Mouse (Mus musculus) hindlimb bud, embryonic 11.5 days (tissue): ENCODE data around the gene Ppm1e.

Experiments
- DNase-seq: peaks from one replicate; pipeline ENCODE4 v3.0.0-alpha.2; 2012; ENCODE audit warnings: low read depth, low spot score; ENCODE audit errors: extremely low spot score

Gene Ppm1e

DNA sequence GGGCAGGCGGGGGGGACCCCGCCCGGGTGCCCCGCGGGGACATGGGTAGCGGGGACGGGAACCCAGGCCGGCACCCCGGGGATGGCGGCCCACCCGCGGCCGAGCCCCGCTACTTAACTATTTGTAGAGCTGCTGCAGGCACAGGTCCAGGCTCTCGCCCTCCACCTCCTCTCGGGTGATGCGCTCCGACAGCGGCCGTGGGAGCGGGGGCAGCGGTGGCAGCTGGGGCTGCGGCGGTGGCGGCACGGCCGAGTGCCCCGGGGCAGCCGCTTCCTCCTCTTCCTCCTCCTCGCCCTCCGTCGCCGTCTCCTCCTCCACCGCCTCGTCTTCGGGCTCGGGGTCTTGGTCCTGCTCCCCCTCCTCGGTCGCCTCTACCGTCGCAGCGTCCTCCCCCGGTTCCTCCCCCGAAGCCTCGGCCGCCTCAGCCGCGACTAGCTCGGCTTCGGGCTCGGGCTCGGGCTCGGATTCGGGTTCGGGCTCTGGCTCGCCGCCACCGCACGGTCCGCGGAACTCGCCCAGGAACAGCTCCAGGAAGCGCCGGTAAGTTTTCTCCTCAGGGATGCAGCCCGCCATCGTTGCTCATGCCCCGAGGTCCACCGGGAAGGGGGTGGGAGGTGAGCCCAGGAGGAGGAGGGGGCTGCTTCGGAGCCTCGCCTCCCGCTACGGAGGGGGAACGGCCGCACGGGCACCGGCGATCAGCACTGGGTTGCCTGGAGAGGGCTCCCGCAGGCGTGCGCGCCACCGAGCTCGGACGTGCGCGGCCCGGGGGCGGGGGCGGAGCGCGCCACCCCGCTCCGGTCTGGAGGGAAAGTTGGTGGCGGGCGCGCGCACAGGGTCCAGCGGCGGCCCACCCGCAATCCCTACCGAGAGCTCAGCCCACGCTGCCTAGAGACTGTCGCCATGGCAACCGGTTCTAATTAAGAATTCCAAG, at the start of gene Ppm1e:
TSS of gene Ppm1e (minus strand) at position 693 of the 931 bp plus-strand sequence.
- DNase-seq: peak; percentile 64

DNA sequence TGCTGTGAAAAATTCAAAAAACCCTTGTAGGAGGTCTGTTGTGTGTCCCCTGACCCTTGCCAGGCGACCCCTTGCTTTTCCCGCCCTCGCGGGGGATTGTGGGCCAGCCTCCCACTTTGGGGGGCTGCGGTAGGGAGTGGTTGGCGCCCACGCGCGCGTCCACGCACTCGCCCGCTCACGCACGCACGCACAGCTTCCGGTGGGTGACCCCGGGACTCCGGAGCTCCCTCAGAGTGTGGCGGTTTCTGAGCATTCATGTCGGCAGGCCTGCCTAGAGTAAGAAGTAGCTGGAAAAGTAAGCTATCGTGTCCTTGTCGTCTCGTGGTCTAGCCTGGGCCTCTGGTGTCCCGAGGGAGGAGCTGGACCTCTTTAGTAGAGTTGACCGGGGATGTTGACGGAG, 46.1 kb upstream of the Ppm1e start, which contains the start of the genes Rad51c and Tex14:
TSS of gene Rad51c (minus strand) at position 79 of the 400 bp plus-strand sequence.
TSS of gene Tex14 (plus strand) at position 190 of the 400 bp plus-strand sequence.
- no peak for DNase-seq

DNA sequence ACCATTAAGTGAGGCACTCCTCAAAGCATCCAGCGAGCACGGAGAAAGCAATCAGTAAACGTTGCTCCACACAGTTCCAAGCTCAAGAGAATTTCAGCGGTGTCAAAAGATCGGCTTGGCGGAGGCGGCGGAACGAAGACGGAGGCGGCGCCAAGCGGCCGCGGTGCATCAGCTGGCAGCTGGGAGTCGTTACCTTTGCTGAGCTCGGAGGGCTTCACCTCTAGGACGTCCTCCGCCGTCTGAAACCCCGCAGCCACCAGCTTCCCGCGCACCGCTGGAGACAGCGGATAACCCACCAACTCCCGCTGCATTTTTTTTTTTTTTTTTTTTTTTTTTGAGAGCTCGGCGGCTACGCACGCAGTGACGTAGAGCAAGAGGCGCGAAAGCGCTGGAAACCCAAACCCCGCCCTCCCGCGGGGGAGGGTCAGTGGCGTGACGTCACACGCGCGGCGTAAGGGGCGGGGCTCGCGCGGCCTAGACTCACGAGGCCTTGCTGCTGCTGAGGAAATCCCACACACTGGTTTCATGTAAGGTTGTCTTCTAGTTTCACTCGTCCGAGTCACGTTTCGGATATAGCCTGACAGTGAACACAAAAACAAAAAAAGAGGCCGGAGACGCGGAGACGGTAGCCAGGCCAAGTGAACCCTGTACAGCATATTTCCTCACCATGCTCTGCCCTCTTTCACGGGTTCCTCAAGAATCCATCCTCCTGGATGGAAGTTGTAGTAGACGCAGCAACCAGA, 45.5 kb upstream of the Ppm1e start:
- DNase-seq: peak; percentile 93

DNA sequence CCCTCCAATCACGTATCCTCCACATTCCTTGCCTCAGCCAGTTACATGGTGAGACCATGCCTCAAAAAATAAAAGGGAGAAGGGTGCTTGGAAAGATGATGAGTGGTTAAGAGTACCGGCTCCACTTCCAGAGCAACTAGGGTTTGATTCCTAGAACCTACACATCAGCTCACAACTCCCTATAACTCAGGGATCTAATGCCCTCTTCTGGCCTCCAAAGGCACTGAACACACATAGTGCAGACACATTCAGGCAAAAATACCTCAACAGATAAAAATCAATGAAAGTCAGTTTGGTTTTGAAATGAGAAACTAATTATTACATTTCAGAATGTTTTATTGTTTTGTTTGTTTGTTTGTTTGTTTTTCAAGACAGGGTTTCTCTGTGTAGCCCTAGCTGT, 39.6 kb upstream of the Ppm1e start:
- DNase-seq: no peak

DNA sequence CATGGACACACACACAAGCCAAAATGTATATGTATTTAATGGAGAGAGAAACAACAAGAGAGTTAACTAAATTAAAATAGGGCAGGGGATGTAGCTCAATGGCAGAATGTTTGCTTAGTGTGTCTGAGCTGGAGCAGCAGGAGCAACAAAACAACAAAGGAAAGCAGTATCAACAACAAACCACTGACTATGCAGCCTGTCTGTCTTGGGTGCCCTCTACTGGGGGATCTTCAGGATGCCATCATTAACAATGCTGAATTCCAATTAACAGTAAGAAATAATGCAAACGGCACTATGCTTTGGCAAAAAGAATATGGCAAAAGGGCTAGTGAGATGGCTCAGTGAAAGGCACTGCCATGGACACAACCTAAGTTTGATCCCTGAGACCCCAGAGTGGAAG, 35.0 kb upstream of the Ppm1e start:
- DNase-seq: no peak

DNA sequence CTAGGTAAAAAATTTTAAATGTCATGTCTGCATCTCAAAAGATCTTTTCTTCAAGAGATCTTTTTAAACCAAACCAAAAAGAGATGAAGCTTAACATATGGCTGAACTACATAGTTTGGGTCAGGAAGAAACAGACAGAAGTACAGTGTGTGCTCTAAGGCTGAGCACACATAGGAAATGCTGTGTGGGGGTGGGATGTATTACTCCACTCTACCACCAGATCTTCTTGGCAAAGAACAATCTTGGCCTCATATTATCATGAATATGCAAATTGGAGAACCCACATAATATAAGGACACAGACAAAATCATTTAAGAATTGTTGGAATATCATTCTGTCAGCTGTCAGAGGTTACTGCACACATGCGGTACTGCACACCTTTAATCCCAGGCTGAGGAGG, 26.9 kb upstream of the Ppm1e start:
- no peak for DNase-seq

DNA sequence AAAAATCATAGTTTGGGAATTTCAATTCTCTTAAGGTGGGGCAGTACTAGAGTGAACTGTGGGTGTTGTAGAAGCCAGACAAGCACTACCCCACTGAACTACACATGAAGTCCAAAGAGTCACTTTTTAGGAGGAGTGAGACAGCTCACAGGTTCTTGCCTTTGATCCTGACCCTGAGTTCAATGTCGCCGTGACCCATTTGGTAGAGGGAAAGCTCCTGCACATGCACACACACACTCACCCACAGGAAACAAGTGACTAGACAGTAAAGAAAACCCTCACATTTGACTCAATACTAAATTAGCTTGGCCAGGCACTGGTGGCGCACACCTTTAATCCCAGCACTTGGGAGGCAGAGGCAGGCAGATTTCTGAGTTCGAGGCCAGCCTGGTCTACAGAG, 25.7 kb upstream of the Ppm1e start:
- no peak for DNase-seq

DNA sequence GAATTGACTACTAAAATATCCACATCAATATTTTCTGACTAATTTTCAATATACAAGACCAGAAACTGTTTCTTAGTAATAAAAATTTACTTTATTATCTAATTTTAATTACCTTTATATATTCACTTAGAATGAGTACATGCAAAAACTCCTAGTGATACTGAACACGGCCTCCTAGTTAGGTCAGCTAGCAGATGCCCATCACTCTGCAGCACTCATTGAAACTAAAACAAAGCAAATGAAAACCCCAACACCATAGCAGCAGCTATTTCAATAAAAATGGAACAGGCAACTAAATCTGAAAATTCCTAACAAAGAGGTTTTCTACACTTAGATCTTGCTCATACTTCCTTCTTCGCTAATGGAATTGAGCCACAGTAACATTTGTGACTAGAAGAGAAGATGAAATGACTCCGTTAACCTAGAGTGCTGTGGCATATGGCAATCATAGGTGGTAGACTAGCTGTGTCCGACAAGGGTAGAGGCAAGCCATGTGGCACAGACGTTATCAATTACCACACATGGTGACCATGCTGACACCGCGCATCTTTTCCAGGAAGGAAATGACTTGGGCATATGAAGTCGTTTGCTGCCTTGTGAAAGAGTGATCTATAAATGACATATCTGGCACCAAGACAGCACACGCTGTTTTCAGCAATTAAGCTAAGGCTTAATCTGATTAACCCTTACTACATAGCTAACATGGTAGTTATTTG, 9.2 kb upstream of the Ppm1e start:
- DNase-seq: no peak

DNA sequence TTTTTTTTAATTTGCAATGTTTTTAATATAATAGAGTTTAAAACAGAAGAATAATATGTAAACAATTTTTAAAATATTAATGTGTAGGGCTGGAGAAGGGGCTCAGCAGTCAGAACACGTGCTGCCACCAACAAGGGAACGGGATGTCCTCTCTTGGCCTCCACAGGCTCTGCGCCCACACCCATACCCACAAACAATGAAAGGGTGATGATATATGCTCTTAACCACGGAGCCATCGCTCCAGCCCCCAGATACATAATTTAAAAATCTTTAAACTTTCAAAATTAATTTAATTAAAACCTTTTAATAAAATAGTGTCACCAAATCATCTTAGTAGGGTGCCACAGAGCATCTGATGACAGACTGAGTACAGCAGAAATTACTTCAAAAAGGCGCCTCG, 8.2 kb upstream of the Ppm1e start:
- DNase-seq: no peak

DNA sequence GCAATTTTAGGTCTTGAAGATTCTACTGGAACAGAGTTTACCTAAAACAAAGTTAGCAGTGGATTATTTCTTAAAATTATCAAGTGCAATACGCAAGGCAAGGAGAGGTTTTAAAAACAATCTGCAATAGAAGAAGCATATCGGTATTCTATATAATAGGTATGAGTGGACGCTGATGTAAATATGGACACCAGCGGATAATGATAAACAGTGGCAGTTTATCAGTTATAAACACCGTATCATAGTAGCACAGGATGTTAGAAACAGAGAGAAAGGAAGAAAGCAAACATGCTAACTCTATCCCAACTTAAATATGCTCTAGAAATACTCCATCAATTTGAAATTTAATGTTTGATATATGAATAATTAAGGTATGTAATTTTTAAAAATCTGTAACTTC, 6.3 kb upstream of the Ppm1e start:
- DNase-seq: no peak

DNA sequence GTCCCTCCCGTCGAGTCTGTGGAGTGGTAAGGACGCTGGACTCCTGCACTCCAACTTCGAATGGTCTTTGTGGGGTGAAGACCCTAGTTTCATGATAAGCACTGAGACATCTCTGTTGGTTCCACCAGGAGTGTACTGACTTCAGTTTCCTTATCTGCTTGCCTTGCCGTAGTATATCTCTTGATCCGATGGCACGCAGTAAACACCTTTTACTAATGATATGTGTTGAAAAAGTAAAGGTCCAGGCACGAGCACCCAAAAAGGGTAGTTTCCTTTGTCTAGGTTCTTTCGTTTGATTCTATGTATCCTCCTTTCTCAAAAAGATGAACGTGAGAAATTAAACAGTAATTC, 414 bp upstream of the Ppm1e start:
- DNase-seq: no peak

DNA sequence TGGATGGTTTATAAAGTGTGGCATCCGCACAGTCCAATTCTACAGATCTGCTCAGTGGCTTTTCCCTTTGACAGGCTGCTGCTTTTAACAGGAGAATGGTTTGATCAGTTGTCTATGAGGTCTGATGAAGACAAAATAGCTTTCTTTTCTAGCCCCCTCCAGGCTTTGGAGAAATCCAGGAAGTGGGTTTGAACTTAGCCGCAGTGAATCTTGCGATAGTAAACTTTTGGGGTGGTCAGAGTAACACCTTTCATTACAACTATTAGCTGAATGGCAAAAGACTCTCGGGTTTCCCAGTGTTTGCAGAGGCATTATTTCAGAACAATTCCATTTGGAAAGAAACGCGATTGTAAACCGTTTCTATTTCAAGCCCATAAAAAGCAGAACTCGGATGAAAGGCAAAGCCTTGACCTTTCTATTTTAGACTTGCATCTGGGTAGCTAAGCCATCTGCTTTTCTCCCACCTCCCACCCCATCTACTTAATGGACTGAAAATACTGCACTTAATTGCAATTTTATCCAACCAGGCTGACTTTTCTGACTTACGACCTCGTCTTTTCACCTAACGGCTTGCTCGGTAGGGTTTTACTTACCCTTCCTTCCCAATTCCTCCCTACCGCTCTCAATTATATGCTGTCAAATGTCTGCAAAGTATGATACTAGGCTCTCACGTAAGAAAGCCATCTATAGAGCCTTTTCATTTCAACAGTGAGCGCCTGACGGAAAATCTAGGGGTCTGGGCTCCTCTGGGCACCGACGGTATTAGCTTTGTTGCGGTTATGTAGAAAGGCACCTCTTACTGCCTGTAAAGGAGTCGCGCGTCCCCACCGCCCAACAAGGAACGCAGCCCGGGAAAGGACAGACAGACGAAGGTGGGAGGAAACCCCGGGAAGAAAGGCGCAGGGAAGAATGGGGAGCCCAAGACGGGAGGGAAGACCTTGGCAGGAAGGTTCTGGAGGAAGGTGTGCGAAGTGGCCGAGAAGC, 1.2 kb downstream of the Ppm1e start:
- DNase-seq: no peak

DNA sequence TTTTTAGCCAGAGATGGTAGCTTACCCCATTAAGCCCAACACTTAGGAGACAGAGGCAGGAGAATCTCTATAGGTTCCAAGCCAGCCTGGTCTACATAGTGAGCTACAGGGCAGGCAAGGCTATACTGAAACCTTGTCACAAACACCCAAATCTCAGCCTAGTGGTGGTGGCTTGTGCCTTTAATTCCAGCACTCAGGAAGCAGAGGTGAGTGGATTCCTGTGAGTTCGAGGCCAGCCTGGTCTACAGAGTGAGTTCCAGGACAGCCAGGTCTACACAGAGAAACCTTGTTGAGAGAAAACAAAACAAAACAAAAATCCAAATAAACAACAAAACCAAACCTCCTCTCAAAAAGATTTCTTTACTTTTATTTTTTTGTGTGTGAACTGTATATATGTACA, 4.0 kb downstream of the Ppm1e start:
- DNase-seq: no peak

DNA sequence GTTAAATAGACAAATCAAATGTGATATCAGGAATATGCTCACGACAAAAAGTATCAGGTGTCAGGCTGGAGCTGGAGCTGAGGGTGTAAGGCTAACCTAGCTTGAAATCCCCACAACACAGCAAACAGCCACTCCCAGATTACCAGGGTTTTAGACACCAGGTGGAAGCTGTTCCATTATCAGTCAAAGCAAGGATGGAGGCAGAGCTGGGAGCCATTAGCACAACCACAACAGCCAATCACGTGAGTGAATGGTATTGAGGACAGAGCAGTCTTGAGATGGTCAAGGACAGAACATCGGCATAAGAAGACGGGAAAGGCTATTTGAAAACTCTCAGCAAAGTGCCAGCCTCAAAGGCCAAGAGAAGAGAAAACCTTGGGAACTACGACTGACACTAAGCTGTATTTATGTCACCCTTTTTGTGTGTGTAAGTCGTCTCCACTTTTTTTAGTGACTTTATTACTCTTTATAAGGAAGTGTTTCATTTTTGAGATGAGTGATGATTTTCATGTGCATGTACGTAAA, 5.1 kb downstream of the Ppm1e start:
- no peak for DNase-seq

DNA sequence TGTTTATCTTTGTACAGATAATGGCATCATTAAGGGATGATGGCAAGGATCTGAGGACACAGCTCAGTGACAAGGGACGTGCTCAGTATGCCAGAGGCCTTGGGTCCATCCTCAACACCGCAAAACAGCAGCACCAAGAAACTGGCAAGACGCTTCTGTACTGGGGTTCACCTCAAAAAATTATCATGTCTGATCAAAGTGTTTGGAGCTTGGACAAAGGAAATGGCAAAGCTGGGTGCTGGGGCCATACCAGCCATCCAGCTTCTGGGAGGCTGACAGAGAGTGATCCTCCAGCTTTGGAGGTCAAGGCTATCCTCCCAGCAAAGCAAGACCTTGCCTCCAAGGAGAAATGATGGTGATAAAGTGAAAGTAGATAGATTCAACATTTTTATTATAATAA, 32.4 kb downstream of the Ppm1e start:
- DNase-seq: no peak

DNA sequence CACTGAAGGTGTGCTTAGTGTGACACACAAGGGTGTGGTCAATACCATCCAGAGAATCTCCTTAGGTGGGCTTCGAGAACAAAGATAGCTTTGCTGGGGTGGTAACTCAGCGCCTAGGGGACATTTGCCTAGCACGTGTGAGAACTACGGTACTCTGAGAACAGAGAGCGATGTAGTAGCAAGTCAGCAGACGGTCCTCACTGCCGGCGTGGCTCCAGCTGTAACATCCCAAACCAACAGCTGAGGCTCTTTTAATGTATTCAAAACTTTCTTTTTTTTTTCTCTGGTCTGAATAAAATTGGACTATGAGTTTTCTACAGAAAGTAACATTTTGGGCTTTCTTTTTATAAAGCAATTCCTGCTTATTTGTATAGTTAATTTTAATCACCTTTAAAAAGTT, 36.3 kb downstream of the Ppm1e start:
- no peak for DNase-seq

DNA sequence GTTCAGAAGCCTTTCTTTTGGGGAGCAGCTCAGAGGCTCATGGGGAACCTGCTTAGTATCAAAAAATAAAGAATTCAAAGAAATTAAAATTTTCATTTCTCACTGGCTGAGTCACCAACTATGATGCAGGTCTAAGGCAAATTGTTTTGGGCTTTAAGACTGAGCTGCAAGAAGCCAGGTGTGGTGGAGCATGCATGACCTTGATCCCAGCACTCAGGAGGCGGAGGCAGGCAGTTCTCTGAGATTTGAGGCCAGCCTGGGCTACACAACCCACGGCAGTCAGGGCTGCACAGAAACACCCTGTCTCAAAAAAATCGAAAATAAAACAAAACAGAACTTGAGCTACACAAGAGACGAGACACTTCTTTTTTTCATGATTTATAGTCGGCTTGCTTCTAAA, 38.8 kb downstream of the Ppm1e start:
- DNase-seq: no peak

DNA sequence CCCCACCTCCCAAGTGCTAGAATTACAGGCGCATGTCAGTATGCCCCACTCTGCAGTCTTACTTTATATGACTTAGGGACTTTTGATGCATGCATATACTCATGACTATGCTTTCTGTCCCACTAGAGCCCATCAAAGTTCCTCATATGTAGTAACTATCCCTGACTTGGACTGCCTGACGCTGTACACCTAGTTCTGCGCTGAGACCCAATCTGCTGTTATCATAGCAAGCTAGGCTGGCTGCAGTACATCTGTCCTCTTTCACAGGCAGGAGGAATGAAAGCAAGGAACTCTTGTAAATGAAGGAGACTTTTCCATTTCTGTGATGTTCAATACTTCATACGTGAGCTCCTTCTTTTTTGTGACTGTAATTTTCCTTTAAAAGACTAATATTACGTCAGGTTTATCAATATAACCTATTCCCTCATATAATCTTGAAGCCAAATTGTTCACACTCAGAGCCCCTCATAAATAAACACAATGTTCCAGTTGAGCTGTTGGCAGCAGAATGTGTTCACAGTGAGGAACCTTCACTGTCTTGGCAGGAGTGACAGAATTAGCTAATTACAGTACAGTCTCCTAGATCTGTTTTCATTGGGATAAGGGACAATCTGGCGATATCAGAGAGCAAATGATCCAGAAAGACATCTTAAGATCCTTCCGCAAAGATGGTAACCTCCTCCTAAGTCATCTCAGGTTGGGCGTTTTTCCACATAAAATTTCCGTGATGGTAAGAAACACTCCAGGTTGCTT, 39.7 kb downstream of the Ppm1e start:
- DNase-seq: no peak

DNA sequence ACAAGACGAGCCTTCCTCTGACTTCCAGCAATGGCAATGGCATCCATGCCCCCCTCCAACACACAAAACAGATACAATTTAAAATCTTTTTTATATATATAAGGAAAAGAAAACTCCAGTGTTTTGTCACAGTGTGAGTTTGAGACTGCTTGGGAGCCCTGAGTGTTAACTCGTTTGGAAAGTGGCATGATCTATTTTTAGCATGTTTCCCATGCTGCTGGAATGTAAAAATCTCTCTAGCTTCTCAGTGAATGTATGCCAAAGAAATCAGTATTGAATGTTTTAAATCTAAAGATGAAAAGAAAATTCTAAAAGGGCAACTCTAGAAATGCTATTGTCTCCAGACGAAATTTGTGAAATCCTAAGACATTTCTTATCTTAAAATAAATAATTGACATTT, 45.3 kb downstream of the Ppm1e start:
- DNase-seq: no peak
